Mouse (Mus musculus): ENCODE measurements around the gene Trim33.

- TF ChIP-seq MYOG (IDR thresholded peaks at IDR 0.05; ENCODE audit: control insufficient read depth, extremely low read depth, insufficient read length) (no peak), MAX (IDR thresholded peaks at IDR 0.05) (no peak), CTCF (IDR thresholded peaks at IDR 0.05; ENCODE audit: control insufficient read depth, insufficient read depth, insufficient read length) (no peak)
Measured at GRCm38 (mm10) chr3:103243491-103243890, 35.6 kb upstream of the Trim33 start.
